Mouse (Mus musculus): ENCODE measurements around the gene 2010003K11Rik. TPM values are rescaled to one million over a fixed set of nuclear protein-coding genes. Genes with fewer than 3 reads are reported as not detected.

Gene 2010003K11Rik
- polyA plus RNA-seq, 1 experiment from 2014 or later: not detected

DNA sequence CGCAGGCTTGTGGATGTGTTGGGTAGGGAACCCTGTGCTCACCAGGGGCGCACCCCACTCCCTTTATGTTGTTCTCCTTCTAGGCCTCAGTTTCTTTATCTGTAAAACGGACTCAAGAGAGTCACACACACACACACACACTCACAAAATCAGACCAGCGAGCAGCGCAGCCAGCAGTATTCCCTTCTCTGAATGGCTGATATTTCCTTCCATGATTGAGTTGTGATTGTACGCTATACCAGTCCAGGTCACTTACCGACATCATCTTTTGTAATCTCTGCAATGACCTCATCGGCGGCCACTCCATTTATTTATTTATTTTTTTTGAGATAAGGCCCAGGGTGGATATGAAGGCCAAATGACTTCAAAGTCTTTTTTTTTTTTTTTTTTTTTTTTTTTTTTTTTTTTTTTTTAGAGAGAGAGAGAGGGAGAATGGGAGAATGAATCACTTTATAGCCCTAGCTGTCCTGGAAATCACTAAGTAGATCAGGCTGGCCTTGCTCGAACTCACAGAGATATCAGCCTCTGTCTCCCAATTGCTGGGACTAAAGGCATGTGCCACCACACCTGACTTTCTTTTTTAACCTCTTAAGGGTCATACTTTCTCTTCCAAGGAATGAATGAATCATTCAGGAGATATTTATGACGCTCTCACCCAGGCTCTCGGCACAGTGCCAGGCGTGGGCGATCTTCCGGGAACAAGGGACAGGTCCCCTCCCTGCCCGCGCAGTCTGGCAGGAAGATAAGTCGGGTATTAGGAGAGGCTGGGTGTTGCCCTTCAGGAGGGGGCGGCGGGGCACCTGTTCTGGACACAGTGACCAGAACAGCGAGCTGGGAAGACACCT is 20.8 kb downstream of the 2010003K11Rik start, which contains the start of gene Syt12:
Syt12 (minus strand) TSS at position 103 of the 845 bp plus-strand sequence.
- 36% methylated on average over 21 of the region's 21 CpGs for WGBS
- peak within 1 kb of the TSS; percentile 53 for H3K9ac ChIP-seq (replicated peaks; ENCODE audit: low read length)
- peaks cover 34% of the 10 kb centered on the region for H3K27me3 ChIP-seq (ENCODE audit: control insufficient read depth, insufficient read depth, low read length)
- no peak for ATAC-seq (ENCODE audit: low FRiP score, low TSS enrichment)
- no peaks in the 10 kb centered on the region for H3K36me3 ChIP-seq (ENCODE audit: control insufficient read depth, insufficient read depth, low read length)
- no peak within 1 kb of the TSS for H3K27ac ChIP-seq (replicated peaks; ENCODE audit: low read depth, low read length)
- H3K4me3 ChIP-seq (replicated peaks; ENCODE audit: low read depth, low read length): peak within 1 kb of the TSS; percentile 49
- 0 out of 2 replicates have a peak, but pooled peaks cover 5% of the 10 kb centered on the region for H3K4me1 ChIP-seq (ENCODE audit: control insufficient read depth, insufficient read depth, low read length)
- DNase-seq: peak; percentile 16
- peak within 1 kb of the TSS; percentile 89 for H3K4me2 ChIP-seq (ENCODE audit: low read length)
- H3K9me3 ChIP-seq (ENCODE audit: control insufficient read depth, low read length): no peaks in the 10 kb centered on the region

DNA sequence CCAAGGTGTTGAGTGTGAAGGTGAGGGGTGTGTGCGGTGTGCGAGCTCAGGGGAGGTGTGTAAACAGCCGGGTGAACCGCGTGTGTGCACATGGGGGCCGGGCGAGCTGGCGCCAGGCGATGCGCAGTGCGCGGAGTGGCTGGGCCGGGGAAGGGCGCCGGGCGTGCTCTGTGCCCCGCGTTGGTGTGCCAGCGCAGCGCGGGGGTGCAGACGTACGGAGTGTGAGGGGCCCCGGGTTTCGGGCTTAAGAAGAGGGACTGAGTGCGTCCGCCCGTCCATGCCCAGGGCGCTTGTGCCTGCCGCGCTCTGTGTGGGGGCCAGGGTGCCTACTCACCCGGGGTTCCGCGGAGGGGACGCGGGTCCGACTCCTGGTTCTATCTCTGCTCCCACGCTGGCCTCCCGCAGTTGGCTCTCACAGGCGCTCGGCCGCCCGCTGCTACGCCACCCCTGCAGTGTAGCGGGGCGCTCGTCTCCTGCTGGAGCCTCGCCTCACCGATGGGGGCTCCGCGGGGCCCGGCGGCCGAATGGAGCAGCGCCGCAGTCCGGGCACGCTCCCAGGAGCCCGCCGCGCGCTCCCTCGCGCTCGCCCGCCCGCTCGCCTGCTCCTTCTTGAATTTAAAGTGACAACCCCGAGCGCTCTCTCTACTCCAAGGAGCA is 21.7 kb downstream of the 2010003K11Rik start:
- peak overlapping the region; percentile 53 for H3K9ac ChIP-seq (replicated peaks; ENCODE audit: low read length)
- peaks cover 34% of the 10 kb centered on the region for H3K27me3 ChIP-seq (ENCODE audit: control insufficient read depth, insufficient read depth, low read length)
- peak; percentile 58; the same call in 1 of the 2 replicates for ATAC-seq (ENCODE audit: low FRiP score, low TSS enrichment)
- H3K27ac ChIP-seq (replicated peaks; ENCODE audit: low read depth, low read length): no peak overlapping the region
- H3K9me3 ChIP-seq (ENCODE audit: control insufficient read depth, low read length): no peaks in the 10 kb centered on the region
- 0 out of 2 replicates have a peak, but pooled peaks cover 5% of the 10 kb centered on the region for H3K4me1 ChIP-seq (ENCODE audit: control insufficient read depth, insufficient read depth, low read length)
- under 1% methylated on average over 70 of the region's 70 CpGs for WGBS
- DNase-seq: peak; percentile 79
- peak overlapping the region; percentile 89 for H3K4me2 ChIP-seq (ENCODE audit: low read length)
- H3K36me3 ChIP-seq (ENCODE audit: control insufficient read depth, insufficient read depth, low read length): no peaks in the 10 kb centered on the region
- H3K4me3 ChIP-seq (replicated peaks; ENCODE audit: low read depth, low read length): peak overlapping the region; percentile 49

- peaks cover 34% of the 10 kb centered on the region for H3K27me3 ChIP-seq (ENCODE audit: control insufficient read depth, insufficient read depth, low read length)
- H3K27ac ChIP-seq (replicated peaks; ENCODE audit: low read depth, low read length): no peak overlapping the region
- H3K4me2 ChIP-seq (ENCODE audit: low read length): no peak overlapping the region
- H3K9ac ChIP-seq (replicated peaks; ENCODE audit: low read length): no peak overlapping the region
- ATAC-seq (ENCODE audit: low FRiP score, low TSS enrichment) (no peak), DNase-seq (no peak)
- H3K4me3 ChIP-seq (replicated peaks; ENCODE audit: low read depth, low read length): no peak overlapping the region
- WGBS: 79% methylated on average over 11 of the region's 11 CpGs
- no peaks in the 10 kb centered on the region for H3K36me3 ChIP-seq (ENCODE audit: control insufficient read depth, insufficient read depth, low read length)
- H3K4me1 ChIP-seq (ENCODE audit: control insufficient read depth, insufficient read depth, low read length): 0 out of 2 replicates have a peak, but pooled peaks cover 5% of the 10 kb centered on the region
- H3K9me3 ChIP-seq (ENCODE audit: control insufficient read depth, low read length): no peaks in the 10 kb centered on the region
Measured at GRCm38 (mm10) chr19:4475224-4475925, 23.0 kb downstream of the 2010003K11Rik start.

GRCm38 (mm10) chr19:4474739-4475138 is 23.6 kb downstream of the 2010003K11Rik start:
- DNase-seq (no peak), ATAC-seq (ENCODE audit: low FRiP score, low TSS enrichment) (no peak)
- Histone ChIP-seq H3K4me3 (replicated peaks; ENCODE audit: low read depth, low read length) (no peak overlapping the region), H3K4me1 (ENCODE audit: control insufficient read depth, insufficient read depth, low read length) (0 out of 2 replicates have a peak, but pooled peaks cover 5% of the 10 kb centered on the region), H3K9me3 (ENCODE audit: control insufficient read depth, low read length) (no peaks in the 10 kb centered on the region), H3K4me2 (ENCODE audit: low read length) (no peak overlapping the region), H3K27ac (replicated peaks; ENCODE audit: low read depth, low read length) (no peak overlapping the region), H3K9ac (replicated peaks; ENCODE audit: low read length) (no peak overlapping the region), H3K27me3 (ENCODE audit: control insufficient read depth, insufficient read depth, low read length) (peaks cover 34% of the 10 kb centered on the region), H3K36me3 (ENCODE audit: control insufficient read depth, insufficient read depth, low read length) (no peaks in the 10 kb centered on the region)
- 51% methylated on average over 3 of the region's 3 CpGs for WGBS

DNA sequence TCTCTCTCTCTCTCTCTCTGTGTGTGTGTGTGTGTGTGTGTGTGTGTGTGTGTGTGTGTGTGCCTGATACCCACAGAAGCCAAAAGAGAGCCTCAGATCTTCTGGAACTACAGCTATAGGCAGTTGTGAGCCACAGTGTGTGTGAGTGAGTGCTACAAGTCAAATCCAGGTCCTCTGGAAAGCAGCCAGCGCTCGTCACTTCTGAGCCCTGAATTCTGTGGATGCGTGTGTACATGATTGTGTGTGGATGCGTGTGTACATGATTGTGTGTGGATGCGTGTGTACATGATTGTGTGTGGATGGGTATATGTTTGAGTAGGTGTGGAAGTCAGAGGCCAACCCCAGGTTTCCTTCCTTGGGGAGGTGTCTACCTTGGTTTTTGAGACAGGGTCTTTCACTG is 24.8 kb downstream of the 2010003K11Rik start:
- Histone ChIP-seq H3K9me3 (ENCODE audit: control insufficient read depth, low read length) (no peaks in the 10 kb centered on the region), H3K27me3 (ENCODE audit: control insufficient read depth, insufficient read depth, low read length) (peaks cover 30% of the 10 kb centered on the region), H3K4me3 (replicated peaks; ENCODE audit: low read depth, low read length) (no peak overlapping the region), H3K4me2 (ENCODE audit: low read length) (no peak overlapping the region), H3K36me3 (ENCODE audit: control insufficient read depth, insufficient read depth, low read length) (no peaks in the 10 kb centered on the region), H3K9ac (replicated peaks; ENCODE audit: low read length) (no peak overlapping the region), H3K4me1 (ENCODE audit: control insufficient read depth, insufficient read depth, low read length) (0 out of 2 replicates have a peak, but pooled peaks cover 5% of the 10 kb centered on the region), H3K27ac (replicated peaks; ENCODE audit: low read depth, low read length) (no peak overlapping the region)
- no peak for DNase-seq
- whole genome bisulfite sequencing: 90% methylated on average over 5 of the region's 5 CpGs
- ATAC-seq (ENCODE audit: low FRiP score, low TSS enrichment): no peak

DNA sequence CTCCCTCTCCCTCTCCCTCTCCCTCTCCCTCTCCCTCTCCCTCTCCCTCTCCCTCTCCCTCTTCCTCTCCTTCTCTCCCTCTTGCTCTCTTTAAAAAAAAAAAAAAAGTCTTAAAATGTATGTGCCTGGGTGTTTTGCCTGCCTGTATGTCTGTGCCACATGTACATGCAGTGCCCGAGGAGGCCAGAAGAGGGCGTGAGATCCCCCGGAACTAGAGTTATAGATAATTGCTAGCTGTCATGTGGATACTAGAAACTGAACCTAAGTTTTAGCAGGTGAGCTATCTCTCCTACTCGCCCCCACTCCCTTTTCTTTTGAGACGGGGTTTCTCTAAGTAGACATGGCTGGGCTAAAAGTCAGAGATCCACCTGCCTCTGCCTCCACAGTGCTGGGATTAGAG is 30.0 kb downstream of the 2010003K11Rik start:
- Histone ChIP-seq H3K9ac (replicated peaks; ENCODE audit: low read length) (no peak overlapping the region), H3K4me3 (replicated peaks; ENCODE audit: low read depth, low read length) (no peak overlapping the region), H3K4me1 (ENCODE audit: control insufficient read depth, insufficient read depth, low read length) (no peaks in the 10 kb centered on the region), H3K4me2 (ENCODE audit: low read length) (no peak overlapping the region), H3K27me3 (ENCODE audit: control insufficient read depth, insufficient read depth, low read length) (no peaks in the 10 kb centered on the region), H3K9me3 (ENCODE audit: control insufficient read depth, low read length) (no peaks in the 10 kb centered on the region), H3K27ac (replicated peaks; ENCODE audit: low read depth, low read length) (no peak overlapping the region), H3K36me3 (ENCODE audit: control insufficient read depth, insufficient read depth, low read length) (no peaks in the 10 kb centered on the region)
- ATAC-seq (ENCODE audit: low FRiP score, low TSS enrichment): no peak
- 29% methylated on average over 5 of the region's 5 CpGs for WGBS
- DNase-seq: no peak

DNA sequence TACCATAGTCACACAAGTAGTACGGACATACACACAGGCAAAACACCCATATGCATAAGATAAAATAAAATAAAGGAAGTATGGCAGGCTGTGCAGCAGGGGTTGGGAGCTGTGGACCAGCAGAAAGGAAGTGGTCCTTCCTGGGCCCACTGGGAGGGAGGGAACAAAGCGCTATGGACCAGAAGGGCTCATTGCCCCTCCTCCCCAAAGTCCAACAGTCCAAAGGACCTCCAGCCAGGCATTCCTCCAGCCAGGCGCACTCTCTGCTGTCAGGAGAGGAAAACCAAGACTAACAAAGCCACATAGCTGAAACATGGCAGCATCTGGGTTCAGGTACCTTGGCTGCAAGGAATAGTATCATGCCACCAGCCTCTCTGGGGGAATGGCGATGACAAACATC is 33.7 kb downstream of the 2010003K11Rik start:
- WGBS: 83% methylated on average over 4 of the region's 4 CpGs
- Histone ChIP-seq H3K9me3 (ENCODE audit: control insufficient read depth, low read length) (no peaks in the 10 kb centered on the region), H3K27me3 (ENCODE audit: control insufficient read depth, insufficient read depth, low read length) (no peaks in the 10 kb centered on the region), H3K9ac (replicated peaks; ENCODE audit: low read length) (no peak overlapping the region), H3K4me3 (replicated peaks; ENCODE audit: low read depth, low read length) (no peak overlapping the region), H3K4me2 (ENCODE audit: low read length) (no peak overlapping the region), H3K4me1 (ENCODE audit: control insufficient read depth, insufficient read depth, low read length) (no peaks in the 10 kb centered on the region), H3K36me3 (ENCODE audit: control insufficient read depth, insufficient read depth, low read length) (no peaks in the 10 kb centered on the region), H3K27ac (replicated peaks; ENCODE audit: low read depth, low read length) (no peak overlapping the region)
- DNase-seq (no peak), ATAC-seq (ENCODE audit: low FRiP score, low TSS enrichment) (no peak)

DNA sequence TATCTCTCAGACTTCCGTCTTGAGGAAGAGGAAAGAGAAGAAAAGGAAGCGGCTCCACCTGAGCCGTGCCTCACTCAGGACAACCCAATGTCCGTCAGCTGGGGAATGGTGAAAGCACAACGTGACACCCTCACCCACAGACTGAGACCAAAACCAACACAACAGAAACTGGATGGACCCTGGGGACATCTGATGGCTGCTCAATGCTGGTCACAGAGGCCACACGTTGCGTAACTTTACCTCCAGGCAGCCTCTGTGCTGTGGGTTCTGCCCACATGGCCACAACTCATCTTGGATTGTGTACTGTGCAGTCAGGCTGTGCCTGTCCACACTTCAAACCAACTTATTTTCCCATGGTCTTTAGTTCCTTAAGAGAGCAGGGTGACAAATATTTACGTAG is 36.4 kb downstream of the 2010003K11Rik start:
- H3K36me3 ChIP-seq (ENCODE audit: control insufficient read depth, insufficient read depth, low read length): no peaks in the 10 kb centered on the region
- no peak overlapping the region for H3K9ac ChIP-seq (replicated peaks; ENCODE audit: low read length)
- no peaks in the 10 kb centered on the region for H3K9me3 ChIP-seq (ENCODE audit: control insufficient read depth, low read length)
- no peak overlapping the region for H3K4me3 ChIP-seq (replicated peaks; ENCODE audit: low read depth, low read length)
- ATAC-seq (ENCODE audit: low FRiP score, low TSS enrichment): no peak
- no peak overlapping the region for H3K27ac ChIP-seq (replicated peaks; ENCODE audit: low read depth, low read length)
- H3K4me1 ChIP-seq (ENCODE audit: control insufficient read depth, insufficient read depth, low read length): no peaks in the 10 kb centered on the region
- 88% methylated on average over 8 of the region's 8 CpGs for WGBS
- H3K4me2 ChIP-seq (ENCODE audit: low read length): no peak overlapping the region
- H3K27me3 ChIP-seq (ENCODE audit: control insufficient read depth, insufficient read depth, low read length): no peaks in the 10 kb centered on the region
- no peak for DNase-seq
